Mouse (Mus musculus): ENCODE results near the gene Dmrtc2. TPM values are rescaled to one million over a fixed set of nuclear protein-coding genes. Genes with fewer than 3 reads are reported as not detected.

The Dmrtc2 gene
- polyA plus RNA-seq (2014; fragmentation: Illumina TruSeq; extraction: RNeasy Lipid Tissue Mini Kit (QIAGEN cat#74804); ENCODE audit: insufficient read depth, low read depth, low replicate concordance) = not detected

DNA sequence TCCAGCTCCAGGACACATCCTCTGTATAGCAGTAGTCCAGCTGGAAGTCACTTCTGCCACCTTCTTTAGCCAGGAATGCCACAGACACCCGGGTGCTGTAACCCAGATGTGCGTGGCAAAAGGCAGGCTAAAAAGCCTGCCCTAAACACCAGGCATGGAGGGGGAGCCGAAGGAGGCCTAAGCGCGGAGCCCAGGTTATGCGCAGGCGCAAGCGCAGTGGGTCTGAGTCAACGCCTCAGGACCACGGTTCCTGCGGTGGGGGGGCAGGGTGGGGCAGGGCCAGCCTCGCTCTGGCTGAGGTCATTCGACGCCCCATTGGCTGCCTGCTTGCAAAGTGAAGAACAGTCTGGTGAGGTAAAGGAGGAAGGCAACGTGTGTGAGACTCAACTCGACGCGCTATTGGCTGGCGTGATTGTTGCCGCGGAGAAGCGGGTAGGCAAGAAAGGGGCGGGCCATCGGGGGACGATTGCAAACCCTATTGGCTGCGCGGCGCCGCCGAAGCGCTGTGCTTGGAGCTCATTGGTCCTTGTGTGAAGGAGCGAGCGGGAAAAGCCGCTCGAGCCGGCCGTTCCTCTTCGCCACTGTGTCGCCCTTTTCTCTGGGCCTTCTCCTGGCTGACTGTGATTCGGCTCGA is at the start of gene Dmrtc2, which contains the start of gene Lypd4:
TSS of gene Dmrtc2 (plus strand) at position 526 of the 634 bp plus-strand sequence.
TSS of gene Lypd4 (minus strand) at position 410 of the 634 bp plus-strand sequence.

DNA sequence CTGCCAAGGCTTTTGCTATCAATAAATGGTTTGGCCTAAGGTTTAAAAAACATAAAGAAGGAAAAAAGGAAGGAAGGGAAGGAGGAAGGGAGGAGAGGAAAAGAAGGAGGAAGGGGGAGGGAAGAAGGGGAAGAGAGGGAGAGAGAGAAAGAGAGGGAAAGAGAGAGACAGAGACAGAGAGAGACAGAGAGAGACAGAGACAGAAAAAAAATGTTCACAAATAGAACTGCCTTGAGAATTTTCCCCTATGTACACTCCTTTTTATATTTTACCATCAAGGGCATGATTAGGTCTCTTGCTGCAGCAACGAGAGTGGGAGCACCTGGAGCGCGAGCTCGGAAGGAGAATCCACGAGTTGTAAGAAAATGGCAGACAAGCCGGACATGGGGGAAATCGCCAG is 7.9 kb upstream of the Dmrtc2 start, which contains the start of gene Gm9844:
TSS of gene Gm9844 (plus strand) at position 301 of the 400 bp plus-strand sequence.

DNA sequence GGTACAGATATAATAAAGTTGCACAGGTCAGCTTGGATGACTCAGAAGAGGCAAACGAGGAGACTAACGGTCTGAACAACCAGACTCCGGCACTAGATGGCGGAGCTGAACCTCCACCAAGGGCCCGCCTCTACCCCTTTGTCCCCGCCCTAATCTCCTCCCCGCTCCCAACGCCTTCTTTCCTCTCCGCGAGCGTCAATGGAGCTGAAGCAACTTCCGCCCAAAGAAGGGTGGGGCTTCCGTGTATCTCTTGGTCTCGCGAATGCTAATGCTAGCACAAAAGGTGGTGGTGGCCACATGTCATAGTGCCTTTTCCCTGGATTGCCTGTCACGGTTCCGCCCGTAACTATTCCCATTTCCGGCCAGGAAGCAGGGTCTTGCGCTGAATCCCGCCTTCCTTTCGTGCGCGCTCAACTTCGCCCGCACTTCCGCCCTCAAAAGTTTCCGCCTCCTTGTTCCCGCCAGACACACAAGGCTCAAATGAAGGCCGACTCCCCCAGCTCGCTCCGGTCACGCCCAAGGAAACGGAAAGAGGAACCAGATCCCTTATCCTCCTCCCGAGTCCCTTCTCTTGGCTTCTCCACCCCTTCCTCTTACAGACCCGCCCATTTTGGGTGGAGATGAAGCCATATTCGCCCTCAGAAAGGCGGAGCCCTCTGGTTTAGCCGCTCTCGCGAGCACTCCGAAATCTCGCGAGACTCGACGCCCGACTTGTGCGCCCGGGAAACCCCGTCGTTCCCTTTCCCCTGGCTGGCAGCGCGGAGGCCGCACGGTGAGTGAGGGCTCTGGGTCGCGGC is 14.2 kb downstream of the Dmrtc2 start, which contains the start of gene Rps19:
TSS of gene Rps19 (plus strand) at position 476 of the 797 bp plus-strand sequence.

DNA sequence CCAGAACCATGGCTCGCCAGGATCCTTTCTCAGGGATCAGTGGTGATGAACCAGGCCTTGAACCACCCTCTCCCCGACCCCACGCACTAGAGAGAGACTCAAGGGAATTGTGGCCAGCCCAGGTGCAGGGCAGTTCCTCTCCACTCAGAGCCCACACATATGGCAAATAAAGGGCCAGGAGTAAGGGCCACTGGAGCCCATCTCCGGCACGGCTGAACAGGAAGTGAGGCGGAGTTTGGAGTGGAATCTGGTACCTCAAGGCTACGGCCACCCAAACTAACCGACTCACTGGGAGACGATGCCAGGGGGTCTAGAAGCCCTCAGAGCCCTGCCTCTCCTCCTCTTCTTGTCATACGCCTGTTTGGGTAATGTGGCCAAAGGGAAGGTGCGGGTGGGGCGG is 27.4 kb downstream of the Dmrtc2 start, which contains the start of gene Cd79a:
TSS of gene Cd79a (plus strand) at position 158 of the 400 bp plus-strand sequence.

DNA sequence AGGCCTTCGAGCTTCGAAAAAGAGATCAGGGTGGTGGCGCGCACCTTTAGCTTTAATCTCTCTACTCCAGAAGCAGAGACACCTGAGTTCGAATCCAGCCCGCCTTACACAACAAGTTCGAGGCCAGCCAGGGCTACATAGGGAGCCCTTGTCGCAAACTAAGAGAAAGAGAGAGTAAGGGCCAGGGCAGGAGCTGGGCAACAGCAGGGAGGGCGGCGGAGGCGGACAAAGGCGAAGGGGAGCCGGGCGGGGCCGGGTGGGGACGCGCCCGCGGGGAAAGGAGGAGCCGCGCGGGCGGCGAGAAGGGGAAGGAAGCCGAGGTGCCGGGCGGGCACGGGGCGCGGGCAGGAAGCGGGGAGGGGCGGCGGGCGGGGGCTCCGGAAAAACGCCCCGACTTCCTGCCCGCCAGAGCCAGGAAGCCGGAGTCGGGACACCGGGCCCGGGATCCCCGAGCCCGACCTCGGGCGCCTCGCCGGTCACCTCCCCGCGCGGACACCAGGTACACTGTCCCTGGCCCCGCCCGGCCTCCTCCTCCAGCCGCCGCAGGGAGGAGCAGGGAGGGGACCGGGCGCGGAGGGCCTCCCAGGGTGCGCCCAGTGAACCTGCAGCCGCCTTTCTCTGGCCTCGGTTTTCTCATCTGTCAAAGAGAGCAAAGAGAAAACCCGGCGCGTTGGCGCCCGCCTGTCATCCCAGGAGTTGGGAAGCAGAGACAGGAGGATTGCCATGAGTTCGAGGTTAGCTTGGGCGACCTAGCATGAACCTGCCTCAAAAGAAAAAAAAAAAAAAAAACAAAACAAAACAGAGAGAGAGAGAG is 33.0 kb downstream of the Dmrtc2 start, which contains the start of gene Arhgef1:
TSS of gene Arhgef1 (plus strand) at position 283 of the 814 bp plus-strand sequence.

Other genes with a start within 250 kb of the Dmrtc2 start
- gene Lypd3, start 233.5 kb upstream of the Dmrtc2 start, polyA plus RNA-seq (2014; fragmentation: Illumina TruSeq; extraction: RNeasy Lipid Tissue Mini Kit (QIAGEN cat#74804); ENCODE audit: insufficient read depth, low read depth, low replicate concordance) = not detected
- gene Tex101, start 193.4 kb upstream of the Dmrtc2 start, polyA plus RNA-seq (2014; fragmentation: Illumina TruSeq; extraction: RNeasy Lipid Tissue Mini Kit (QIAGEN cat#74804); ENCODE audit: insufficient read depth, low read depth, low replicate concordance) = not detected
- gene BC049730, start 160.8 kb upstream of the Dmrtc2 start, polyA plus RNA-seq (2014; fragmentation: Illumina TruSeq; extraction: RNeasy Lipid Tissue Mini Kit (QIAGEN cat#74804); ENCODE audit: insufficient read depth, low read depth, low replicate concordance) = not detected
- not detected for gene Gm4763, start 143.1 kb upstream of the Dmrtc2 start, polyA plus RNA-seq (2014; fragmentation: Illumina TruSeq; extraction: RNeasy Lipid Tissue Mini Kit (QIAGEN cat#74804); ENCODE audit: insufficient read depth, low read depth, low replicate concordance)
- gene Cd177, start 109.7 kb upstream of the Dmrtc2 start, polyA plus RNA-seq (2014; fragmentation: Illumina TruSeq; extraction: RNeasy Lipid Tissue Mini Kit (QIAGEN cat#74804); ENCODE audit: insufficient read depth, low read depth, low replicate concordance) = 2.9 TPM
- 0.31 TPM for gene Ceacam10, start 92.9 kb upstream of the Dmrtc2 start, polyA plus RNA-seq (2014; fragmentation: Illumina TruSeq; extraction: RNeasy Lipid Tissue Mini Kit (QIAGEN cat#74804); ENCODE audit: insufficient read depth, low read depth, low replicate concordance)
- 10.3 TPM for gene Gm9844, start 7.8 kb upstream of the Dmrtc2 start, polyA plus RNA-seq (2014; fragmentation: Illumina TruSeq; extraction: RNeasy Lipid Tissue Mini Kit (QIAGEN cat#74804); ENCODE audit: insufficient read depth, low read depth, low replicate concordance)
- gene Lypd4, start 116 bp upstream of the Dmrtc2 start, polyA plus RNA-seq (2014; fragmentation: Illumina TruSeq; extraction: RNeasy Lipid Tissue Mini Kit (QIAGEN cat#74804); ENCODE audit: insufficient read depth, low read depth, low replicate concordance) = not detected
- gene Rps19, start 14.3 kb downstream of the Dmrtc2 start, polyA plus RNA-seq (2014; fragmentation: Illumina TruSeq; extraction: RNeasy Lipid Tissue Mini Kit (QIAGEN cat#74804); ENCODE audit: insufficient read depth, low read depth, low replicate concordance) = 2,096 TPM
- gene Cd79a, start 27.3 kb downstream of the Dmrtc2 start, polyA plus RNA-seq (2014; fragmentation: Illumina TruSeq; extraction: RNeasy Lipid Tissue Mini Kit (QIAGEN cat#74804); ENCODE audit: insufficient read depth, low read depth, low replicate concordance) = 88.3 TPM
- 98.1 TPM for gene Arhgef1, start 32.9 kb downstream of the Dmrtc2 start, polyA plus RNA-seq (2014; fragmentation: Illumina TruSeq; extraction: RNeasy Lipid Tissue Mini Kit (QIAGEN cat#74804); ENCODE audit: insufficient read depth, low read depth, low replicate concordance)
- not detected for gene Gm4881, start 74.4 kb downstream of the Dmrtc2 start, polyA plus RNA-seq (2014; fragmentation: Illumina TruSeq; extraction: RNeasy Lipid Tissue Mini Kit (QIAGEN cat#74804); ENCODE audit: insufficient read depth, low read depth, low replicate concordance)
- 441 TPM for gene Rabac1, start 102.7 kb downstream of the Dmrtc2 start, polyA plus RNA-seq (2014; fragmentation: Illumina TruSeq; extraction: RNeasy Lipid Tissue Mini Kit (QIAGEN cat#74804); ENCODE audit: insufficient read depth, low read depth, low replicate concordance)
- 1.9 TPM for gene Atp1a3, start 135.9 kb downstream of the Dmrtc2 start, polyA plus RNA-seq (2014; fragmentation: Illumina TruSeq; extraction: RNeasy Lipid Tissue Mini Kit (QIAGEN cat#74804); ENCODE audit: insufficient read depth, low read depth, low replicate concordance)
- gene Grik5, start 202.3 kb downstream of the Dmrtc2 start, polyA plus RNA-seq (2014; fragmentation: Illumina TruSeq; extraction: RNeasy Lipid Tissue Mini Kit (QIAGEN cat#74804); ENCODE audit: insufficient read depth, low read depth, low replicate concordance) = 4.9 TPM
- 8.7 TPM for gene Zfp574, start 202.5 kb downstream of the Dmrtc2 start, polyA plus RNA-seq (2014; fragmentation: Illumina TruSeq; extraction: RNeasy Lipid Tissue Mini Kit (QIAGEN cat#74804); ENCODE audit: insufficient read depth, low read depth, low replicate concordance)

Data from lung, adult 10 weeks (tissue).